Comparison of ENCODE assay signal across 9 mouse cellular contexts in the genomic region with DNA sequence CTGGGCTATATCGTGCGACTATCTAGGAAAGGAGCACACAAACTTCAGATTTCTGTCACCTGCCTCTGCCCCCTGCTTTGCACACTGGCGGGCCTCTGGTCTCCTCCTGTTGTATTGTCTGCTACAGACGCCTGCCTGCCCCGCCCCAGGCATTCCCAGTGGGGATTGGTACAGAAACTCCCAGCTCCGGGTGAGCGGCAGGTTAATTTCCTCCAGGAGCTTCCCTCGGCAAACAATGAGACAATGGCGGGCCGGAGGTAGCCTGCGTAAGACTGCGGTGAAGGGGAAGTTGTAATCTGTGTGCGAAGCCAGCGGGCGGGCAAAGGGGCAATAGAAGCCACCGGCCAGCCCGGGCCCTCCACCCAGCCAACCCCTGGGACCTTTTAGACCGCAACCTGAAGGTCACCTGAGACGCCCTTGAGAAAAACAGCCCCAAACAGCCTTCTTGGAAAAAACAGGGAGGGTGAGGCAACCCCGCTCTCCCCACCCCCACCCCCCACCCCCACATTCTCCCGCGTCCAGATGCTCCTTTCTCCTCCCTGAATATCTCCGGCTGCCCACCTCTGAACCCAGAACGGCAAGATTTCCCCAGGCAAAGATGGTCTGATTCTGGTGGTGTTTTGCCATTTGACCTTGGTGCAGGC. TPM values are rescaled to one million over a fixed set of nuclear protein-coding genes. Genes with fewer than 3 reads are reported as not detected.
DNase-seq lines count a peak whose midpoint lies in the region; ATAC-seq lines count a peak whose summit lies in the region.
"Had no signal": no experiment of that assay in that cellular context is flagged by ENCODE, and none has a peak within 500 bp of the region (broad histone marks: within the 10 kb centered on the region; RNA-seq: fewer than 3 reads in every experiment).

No protein-coding gene starts in this region.

- H3K9ac ChIP-seq in hindbrain, embryonic 14.5 days, result peak overlapping the region; percentile 35; the same call in 1 of the 2 replicates
- H3K9ac ChIP-seq in liver, embryonic 13.5 days, result no peak overlapping the region
- H3K9ac ChIP-seq: limb, embryonic 15.5 days had no signal

- no peaks in the 10 kb centered on the region for H3K27me3 ChIP-seq in hindbrain, embryonic 14.5 days (ENCODE audit: control insufficient read depth, insufficient read depth, low read length)
- peaks cover 12% of the 10 kb centered on the region for H3K27me3 ChIP-seq in liver, embryonic 13.5 days
- H3K27me3 ChIP-seq: limb, embryonic 15.5 days had no signal

- peak; percentile 27 for DNase-seq in adrenal gland, postnatal 25 days
- peak; percentile 24 for DNase-seq in gastrocnemius, adult 18-20 months (ENCODE audit: low spot score)
- no peak for DNase-seq in hindbrain, embryonic 14.5 days (ENCODE audit: low spot score)
- DNase-seq in liver, embryonic 13.5 days, result no peak
- DNase-seq in skeletal muscle tissue, adult 2 months (ENCODE audit: low read depth, low spot score), result peak; percentile 25
- no peak for DNase-seq in adipocyte (ENCODE audit: low spot score)
- DNase-seq in layer of hippocampus, postnatal 14 days (ENCODE audit: low spot score in 2 of 2), result no peak

- peak overlapping the region; percentile 20 for H3K4me2 ChIP-seq in hindbrain, embryonic 14.5 days (replicated peaks)
- peak overlapping the region; percentile 20; the same call in 1 of the 2 replicates for H3K4me2 ChIP-seq in liver, embryonic 13.5 days
- H3K4me2 ChIP-seq: limb, embryonic 15.5 days had no signal

- 11% methylated on average over 24 of the region's 24 CpGs for WGBS in hindbrain, embryonic 14.5 days
- WGBS in liver, embryonic 13.5 days (ENCODE audit: insufficient replicate concordance), result 12% methylated on average over 24 of the region's 24 CpGs

- no peak overlapping the region for H3K27ac ChIP-seq in hindbrain, embryonic 14.5 days
- H3K27ac ChIP-seq in liver, embryonic 13.5 days, result no peak overlapping the region
- H3K27ac ChIP-seq: limb, embryonic 15.5 days had no signal

- no peaks in the 10 kb centered on the region for H3K9me3 ChIP-seq in hindbrain, embryonic 14.5 days (ENCODE audit: control insufficient read depth, low read length)
- no peaks in the 10 kb centered on the region for H3K9me3 ChIP-seq in liver, embryonic 13.5 days (replicated peaks)
- H3K9me3 ChIP-seq: limb, embryonic 15.5 days had no signal

- no peaks in the 10 kb centered on the region for H3K4me1 ChIP-seq in hindbrain, embryonic 14.5 days (replicated peaks; ENCODE audit: control insufficient read depth, insufficient read depth, low read length)
- H3K4me1 ChIP-seq in liver, embryonic 13.5 days (replicated peaks), result no peaks in the 10 kb centered on the region

- ATAC-seq in hindbrain, embryonic 14.5 days (ENCODE audit: low FRiP score), result no peak
- no peak for ATAC-seq in liver, embryonic 13.5 days (ENCODE audit: low read depth)
- ATAC-seq in frontal cortex, adult (ENCODE audit: low TSS enrichment), result no peak

- no peak overlapping the region for H3K4me3 ChIP-seq in hindbrain, embryonic 14.5 days (replicated peaks; ENCODE audit: low read length)
- no peak overlapping the region for H3K4me3 ChIP-seq in liver, embryonic 13.5 days (replicated peaks)
- H3K4me3 ChIP-seq: limb, embryonic 15.5 days had no signal

- H3K36me3 ChIP-seq in hindbrain, embryonic 14.5 days (replicated peaks; ENCODE audit: control insufficient read depth, insufficient read depth), result no peaks in the 10 kb centered on the region
- H3K36me3 ChIP-seq in liver, embryonic 13.5 days, result no peaks in the 10 kb centered on the region
- H3K36me3 ChIP-seq: limb, embryonic 15.5 days had no signal

RNA-seq across cellular contexts. Expression of gene Tcf15, which starts 33.9 kb away (rescaled TPM):
- 3.6 and 5.0 TPM in 2 replicates for total RNA-seq in adrenal gland, postnatal 25 days (2021)
- total RNA-seq in gastrocnemius, adult 18-20 months (2021), result 10 to 100 TPM in 1 of 2 experiments, 1 to 10 TPM in 1; 5.5 to 13.9 TPM
- 1.6 and 2.3 TPM in 2 replicates for polyA plus RNA-seq in hindbrain, embryonic 14.5 days (2014; fragmentation: Nextera tagmentation; extraction: Ambion mirVana)
- polyA plus RNA-seq in liver, embryonic 13.5 days (2015; fragmentation: Nextera tagmentation; extraction: Ambion mirVana), result 0.27 and 0.33 TPM in 2 replicates
- 1 to 10 TPM; 2.7 to 3.1 TPM for total RNA-seq in layer of hippocampus, postnatal 14 days (2021)

RNA-seq across cellular contexts. Expression of gene Csnk2a1, which starts 49.4 kb away (rescaled TPM):
- 107 and 109 TPM in 2 replicates for total RNA-seq in adrenal gland, postnatal 25 days (2021)
- 100 to 1,000 TPM in 1 of 2 experiments, 10 to 100 TPM in 1; 83.9 to 100 TPM for total RNA-seq in gastrocnemius, adult 18-20 months (2021)
- 104 and 150 TPM in 2 replicates for polyA plus RNA-seq in hindbrain, embryonic 14.5 days (2014; fragmentation: Nextera tagmentation; extraction: Ambion mirVana)
- polyA plus RNA-seq in liver, embryonic 13.5 days (2015; fragmentation: Nextera tagmentation; extraction: Ambion mirVana), result 51.5 and 53.3 TPM in 2 replicates
- 100 to 1,000 TPM; 107 to 112 TPM for total RNA-seq in layer of hippocampus, postnatal 14 days (2021)

Comparison
In these comparisons a context has a peak if more than half of its experiments do, and no peak if none do; other contexts are left out.
1. DNase-seq: peak in adrenal gland, postnatal 25 days (single experiment), gastrocnemius, adult 18-20 months (single experiment) and skeletal muscle tissue, adult 2 months (single experiment); none in hindbrain, embryonic 14.5 days (single experiment), liver, embryonic 13.5 days (single experiment), adipocyte (single experiment) and layer of hippocampus, postnatal 14 days (0 of 2).